Mouse (Mus musculus): ENCODE data around the gene Cc2d1b. TPM values are rescaled to one million over a fixed set of nuclear protein-coding genes. Genes with fewer than 3 reads are reported as not detected.

The Cc2d1b gene
- polyA plus RNA-seq, 1 experiment, result not detected

DNA sequence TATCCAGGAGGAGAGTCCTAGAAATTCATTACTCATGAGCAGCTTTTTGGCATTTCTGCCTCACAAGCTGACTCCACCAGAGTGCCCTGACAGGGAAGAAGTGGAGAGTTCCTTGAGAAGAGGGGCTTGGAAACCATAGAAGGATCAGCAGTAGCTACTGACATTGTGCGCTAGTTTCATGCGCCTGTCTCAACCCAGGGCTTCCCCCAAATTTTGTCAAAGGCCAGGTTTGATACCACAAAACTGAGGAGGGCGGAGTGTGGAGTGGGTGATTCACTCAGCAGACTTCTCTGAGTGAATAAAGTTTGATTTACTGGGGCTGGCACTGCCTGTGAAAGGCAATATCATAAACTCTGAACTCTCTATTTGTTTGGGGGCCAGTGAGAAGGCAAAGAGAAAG, 11.1 kb upstream of the Cc2d1b start:
- TF ChIP-seq CTCF (IDR thresholded peaks at IDR 0.05; ENCODE audit: insufficient read depth, low read depth, low read length) (no peak), POLR2A (IDR thresholded peaks at IDR 0.05; ENCODE audit: insufficient read depth, low read depth, low read length) (no peak)
- no peak overlapping the region for H3K27ac ChIP-seq (ENCODE audit: insufficient read depth, low read depth, low read length)
- 93% methylated on average over 3 of the region's 3 CpGs for WGBS
- no peaks in the 10 kb centered on the region for H3K4me1 ChIP-seq (ENCODE audit: control insufficient read depth, insufficient read depth, low read length)
- no peak overlapping the region for H3K4me3 ChIP-seq (ENCODE audit: insufficient read depth, low read depth, low read length)

DNA sequence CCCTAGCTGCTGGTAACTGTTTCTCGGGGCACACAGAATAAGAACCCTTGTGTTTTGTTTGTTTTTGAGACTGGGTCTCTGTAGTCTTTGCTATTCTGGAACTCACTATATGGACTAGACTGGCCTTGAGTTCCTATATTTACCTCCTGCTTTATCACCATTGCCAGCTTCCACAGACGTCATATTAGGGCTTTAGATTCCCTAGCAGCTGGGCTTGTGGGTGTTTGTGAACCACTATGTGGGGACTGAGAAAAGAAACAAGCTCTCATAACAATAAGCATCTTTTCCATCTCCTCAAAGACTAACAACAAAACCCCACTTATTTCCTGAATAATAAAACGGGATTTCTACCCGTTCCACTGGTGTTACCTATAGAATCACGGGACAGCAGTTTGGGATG, 8.8 kb upstream of the Cc2d1b start:
- 83% methylated on average over 5 of the region's 5 CpGs for WGBS
- Histone ChIP-seq H3K4me3 (ENCODE audit: insufficient read depth, low read depth, low read length) (no peak overlapping the region), H3K4me1 (ENCODE audit: control insufficient read depth, insufficient read depth, low read length) (no peaks in the 10 kb centered on the region), H3K27ac (ENCODE audit: insufficient read depth, low read depth, low read length) (no peak overlapping the region)
- TF ChIP-seq CTCF (IDR thresholded peaks at IDR 0.05; ENCODE audit: insufficient read depth, low read depth, low read length) (no peak), POLR2A (IDR thresholded peaks at IDR 0.05; ENCODE audit: insufficient read depth, low read depth, low read length) (no peak)

DNA sequence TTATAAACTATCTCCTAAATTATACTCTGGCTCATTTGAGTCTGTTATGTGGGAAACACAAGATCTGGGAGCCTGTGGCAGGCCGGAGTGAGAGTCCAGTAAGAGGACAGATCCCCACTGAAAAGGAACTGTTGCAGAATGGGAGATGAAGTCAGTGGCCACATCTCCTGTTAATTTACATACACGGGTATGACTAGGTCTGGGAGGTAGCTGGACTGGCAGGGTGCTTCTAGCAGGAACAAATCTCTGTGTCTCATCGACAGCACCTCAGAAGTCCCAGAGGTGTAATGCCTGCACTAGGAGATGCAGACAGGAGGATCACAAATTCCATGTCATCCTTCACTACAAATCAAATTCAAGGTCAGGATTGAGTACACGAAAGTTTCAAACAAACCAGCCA, 1.2 kb upstream of the Cc2d1b start:
- H3K27ac ChIP-seq (ENCODE audit: insufficient read depth, low read depth, low read length), result 0 out of 2 replicates have a peak overlapping the region, but pooled peaks have one; percentile 31
- no peak overlapping the region for H3K4me3 ChIP-seq (ENCODE audit: insufficient read depth, low read depth, low read length)
- 68% methylated on average over 4 of the region's 4 CpGs for WGBS
- TF ChIP-seq CTCF (IDR thresholded peaks at IDR 0.05; ENCODE audit: insufficient read depth, low read depth, low read length) (no peak), POLR2A (IDR thresholded peaks at IDR 0.05; ENCODE audit: insufficient read depth, low read depth, low read length) (no peak)
- H3K4me1 ChIP-seq (ENCODE audit: control insufficient read depth, insufficient read depth, low read length), result peaks cover 10% of the 10 kb centered on the region

DNA sequence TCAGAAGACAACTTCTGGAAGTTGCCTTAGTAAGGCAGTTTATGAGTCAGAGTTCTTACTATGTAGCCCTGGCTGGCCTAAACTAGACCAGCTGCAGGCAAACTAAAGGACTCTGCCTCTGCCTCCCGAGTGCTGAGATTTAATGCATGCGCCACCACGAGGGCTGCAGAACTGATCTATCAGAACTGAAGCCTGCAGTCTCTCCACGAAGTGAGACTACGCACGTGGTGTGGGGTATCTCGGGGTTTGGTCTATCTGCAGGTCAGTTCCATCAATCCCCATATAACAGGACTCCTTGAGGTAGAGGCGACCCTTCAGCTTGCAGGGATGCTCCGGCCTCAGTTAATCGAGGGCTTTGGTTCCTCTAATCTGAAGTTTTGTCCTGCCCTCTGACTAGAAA, 575 bp upstream of the Cc2d1b start:
- no peak for TF ChIP-seq POLR2A (IDR thresholded peaks at IDR 0.05; ENCODE audit: insufficient read depth, low read depth, low read length)
- WGBS, result under 1% methylated on average over 10 of the region's 10 CpGs
- H3K27ac ChIP-seq (ENCODE audit: insufficient read depth, low read depth, low read length), result peak overlapping the region; percentile 31; the same call in 1 of the 2 replicates
- peak overlapping the region; percentile 80 for H3K4me3 ChIP-seq (ENCODE audit: insufficient read depth, low read depth, low read length)
- H3K4me1 ChIP-seq (ENCODE audit: control insufficient read depth, insufficient read depth, low read length), result peaks cover 10% of the 10 kb centered on the region

DNA sequence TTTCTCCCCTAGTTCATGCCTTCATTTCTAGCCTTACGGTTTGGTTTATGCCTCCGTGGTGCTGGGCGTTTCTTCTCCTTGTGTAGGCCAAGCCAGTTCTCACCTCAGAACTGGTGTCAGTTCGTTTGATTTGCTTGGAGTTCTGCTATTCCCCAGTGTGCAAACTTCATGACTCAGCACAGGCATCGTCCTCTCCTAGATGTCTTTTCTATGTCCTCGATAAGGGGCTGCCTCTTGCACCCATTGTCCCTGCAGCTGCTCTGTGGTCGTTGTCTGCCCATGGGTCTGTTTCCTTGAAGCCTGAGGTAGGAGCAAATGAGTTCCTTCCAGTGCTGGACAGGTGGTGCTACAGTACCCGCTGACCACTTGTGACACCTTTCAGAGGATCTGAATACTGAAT, 796 bp downstream of the Cc2d1b start:
- H3K27ac ChIP-seq (ENCODE audit: insufficient read depth, low read depth, low read length), result peak overlapping the region; percentile 35
- H3K4me1 ChIP-seq (ENCODE audit: control insufficient read depth, insufficient read depth, low read length), result peaks cover 10% of the 10 kb centered on the region
- 8% methylated on average over 8 of the region's 8 CpGs for whole genome bisulfite sequencing
- TF ChIP-seq CTCF (IDR thresholded peaks at IDR 0.05; ENCODE audit: insufficient read depth, low read depth, low read length), result no peak
- no peak for TF ChIP-seq POLR2A (IDR thresholded peaks at IDR 0.05; ENCODE audit: insufficient read depth, low read depth, low read length)
- peak overlapping the region; percentile 80 for H3K4me3 ChIP-seq (ENCODE audit: insufficient read depth, low read depth, low read length)

DNA sequence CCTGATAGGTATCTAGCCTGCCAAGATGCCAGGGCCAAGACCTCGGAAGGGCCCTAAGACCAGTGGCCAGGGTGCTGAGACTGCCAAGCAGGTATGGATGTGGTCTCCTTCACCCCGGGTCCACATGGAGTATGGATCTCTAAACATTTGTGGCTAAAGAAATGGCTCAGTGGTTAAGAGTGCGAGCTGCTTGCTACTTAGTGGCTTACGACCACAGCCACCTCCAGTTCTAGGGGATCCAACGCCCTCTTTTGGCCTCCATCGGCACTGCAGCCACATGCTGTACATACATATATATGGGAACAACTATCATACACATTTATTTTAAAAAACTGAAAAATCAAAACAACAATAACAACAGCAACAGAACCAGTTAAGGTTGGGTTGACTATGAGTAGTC, 1.8 kb downstream of the Cc2d1b start:
- TF ChIP-seq POLR2A (IDR thresholded peaks at IDR 0.05; ENCODE audit: insufficient read depth, low read depth, low read length), result no peak
- TF ChIP-seq CTCF (IDR thresholded peaks at IDR 0.05; ENCODE audit: insufficient read depth, low read depth, low read length), result no peak
- Histone ChIP-seq H3K4me3 (ENCODE audit: insufficient read depth, low read depth, low read length) (no peak overlapping the region), H3K4me1 (ENCODE audit: control insufficient read depth, insufficient read depth, low read length) (peaks cover 10% of the 10 kb centered on the region), H3K27ac (ENCODE audit: insufficient read depth, low read depth, low read length) (no peak overlapping the region)
- 98% methylated on average over 6 of the region's 6 CpGs for WGBS

DNA sequence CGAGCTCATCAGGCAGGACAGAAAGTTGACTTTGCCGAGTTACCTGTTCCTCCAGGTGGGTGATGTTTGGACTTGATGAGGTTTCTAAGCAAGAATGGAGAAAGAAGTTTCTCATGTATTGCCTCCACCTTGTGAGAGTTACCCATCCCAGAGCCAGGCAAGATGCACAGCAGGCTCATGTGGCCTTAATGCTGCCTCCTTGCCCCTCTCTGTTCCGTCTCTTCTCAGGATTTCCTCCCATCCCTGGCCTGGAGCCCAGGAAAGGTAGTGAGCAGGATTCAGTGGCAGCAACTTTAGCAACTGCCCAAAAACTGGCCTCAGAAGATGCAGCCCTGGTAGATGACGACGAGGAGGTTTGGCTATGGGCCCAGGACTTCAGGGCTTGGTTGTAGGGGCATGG, 7.3 kb downstream of the Cc2d1b start:
- Histone ChIP-seq H3K4me1 (ENCODE audit: control insufficient read depth, insufficient read depth, low read length) (no peaks in the 10 kb centered on the region), H3K4me3 (ENCODE audit: insufficient read depth, low read depth, low read length) (no peak overlapping the region), H3K27ac (ENCODE audit: insufficient read depth, low read depth, low read length) (no peak overlapping the region)
- TF ChIP-seq CTCF (IDR thresholded peaks at IDR 0.05; ENCODE audit: insufficient read depth, low read depth, low read length), result no peak
- TF ChIP-seq POLR2A (IDR thresholded peaks at IDR 0.05; ENCODE audit: insufficient read depth, low read depth, low read length), result no peak
- 81% methylated on average over 5 of the region's 5 CpGs for WGBS

DNA sequence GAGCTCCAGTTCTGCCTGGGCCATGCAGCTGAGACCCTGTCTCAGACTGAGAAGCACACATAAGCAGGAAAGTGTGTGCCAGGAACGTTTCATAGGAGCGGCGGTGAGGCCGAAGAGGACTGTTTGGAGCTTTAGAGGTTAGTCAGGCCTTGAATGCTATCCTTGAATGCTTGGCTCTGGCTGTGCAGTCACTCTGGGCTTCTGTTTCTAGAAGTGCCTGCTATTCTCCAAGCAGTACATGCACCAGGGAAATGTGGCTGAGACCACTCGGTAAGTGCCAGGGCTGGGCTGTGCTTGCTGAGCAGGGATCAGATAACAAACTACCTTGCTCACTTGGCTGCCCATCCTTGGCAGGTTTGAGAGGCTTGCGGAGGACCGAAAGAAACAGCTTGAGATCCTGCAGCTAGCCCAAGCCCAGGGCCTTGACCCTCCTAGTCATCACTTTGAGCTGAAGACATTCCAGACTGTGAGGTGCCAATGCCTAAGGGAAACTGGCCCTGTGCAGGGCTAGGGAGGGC, 9.7 kb downstream of the Cc2d1b start:
- H3K4me1 ChIP-seq (ENCODE audit: control insufficient read depth, insufficient read depth, low read length), result no peaks in the 10 kb centered on the region
- WGBS, result 84% methylated on average over 7 of the region's 7 CpGs
- TF ChIP-seq POLR2A (IDR thresholded peaks at IDR 0.05; ENCODE audit: insufficient read depth, low read depth, low read length) (no peak), CTCF (IDR thresholded peaks at IDR 0.05; ENCODE audit: insufficient read depth, low read depth, low read length) (no peak)

DNA sequence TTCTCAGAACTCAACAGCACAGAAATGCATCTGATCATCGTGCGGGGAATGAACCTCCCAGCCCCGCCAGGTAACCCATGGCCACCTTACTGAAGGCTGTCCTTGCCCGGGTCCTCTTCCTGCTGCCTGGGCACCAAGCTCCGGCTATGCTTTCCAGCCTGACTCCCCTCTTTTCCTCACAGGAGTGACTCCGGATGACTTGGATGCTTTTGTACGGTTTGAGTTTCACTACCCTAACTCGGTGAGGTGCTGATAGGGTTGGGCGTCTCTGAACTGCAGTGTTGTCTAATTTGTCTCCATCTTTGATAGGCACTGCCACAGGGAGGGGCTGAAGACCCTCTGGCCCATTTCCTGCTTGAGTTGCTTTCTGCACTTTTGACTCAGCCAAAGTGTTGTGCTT, 10.4 kb downstream of the Cc2d1b start:
- 91% methylated on average over 9 of the region's 9 CpGs for WGBS
- Histone ChIP-seq H3K27ac (ENCODE audit: insufficient read depth, low read depth, low read length) (no peak overlapping the region), H3K4me3 (ENCODE audit: insufficient read depth, low read depth, low read length) (no peak overlapping the region), H3K4me1 (ENCODE audit: control insufficient read depth, insufficient read depth, low read length) (no peaks in the 10 kb centered on the region)
- no peak for TF ChIP-seq POLR2A (IDR thresholded peaks at IDR 0.05; ENCODE audit: insufficient read depth, low read depth, low read length)
- no peak for TF ChIP-seq CTCF (IDR thresholded peaks at IDR 0.05; ENCODE audit: insufficient read depth, low read depth, low read length)

More for the DNA sequence above, 9.7 kb downstream of the Cc2d1b start:
- no peak overlapping the region for H3K4me3 ChIP-seq (ENCODE audit: insufficient read depth, low read depth, low read length)
- no peak overlapping the region for H3K27ac ChIP-seq (ENCODE audit: insufficient read depth, low read depth, low read length)

DNA sequence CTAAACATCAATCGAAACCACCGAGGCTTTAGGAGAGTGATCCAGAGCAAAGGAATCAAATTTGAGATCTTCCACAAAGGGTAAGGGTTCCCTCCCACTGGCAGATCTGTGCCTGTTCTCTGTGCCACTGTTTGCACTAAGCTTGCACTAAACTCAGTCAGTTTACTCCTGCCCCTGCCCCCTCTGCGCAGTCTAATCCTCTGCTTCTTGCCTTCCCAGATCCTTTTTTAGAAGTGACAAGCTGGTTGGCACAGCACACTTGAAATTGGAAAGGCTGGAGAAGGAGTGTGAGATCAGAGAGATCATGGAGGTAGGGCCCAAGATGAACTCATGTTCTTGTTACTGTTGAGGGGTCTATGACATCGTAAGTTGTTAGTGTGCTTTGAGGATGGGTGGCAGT, 11.9 kb downstream of the Cc2d1b start:
- no peak overlapping the region for H3K4me3 ChIP-seq (ENCODE audit: insufficient read depth, low read depth, low read length)
- H3K4me1 ChIP-seq (ENCODE audit: control insufficient read depth, insufficient read depth, low read length), result no peaks in the 10 kb centered on the region
- 85% methylated on average over 4 of the region's 4 CpGs for WGBS
- H3K27ac ChIP-seq (ENCODE audit: insufficient read depth, low read depth, low read length), result no peak overlapping the region
- TF ChIP-seq CTCF (IDR thresholded peaks at IDR 0.05; ENCODE audit: insufficient read depth, low read depth, low read length) (no peak), POLR2A (IDR thresholded peaks at IDR 0.05; ENCODE audit: insufficient read depth, low read depth, low read length) (no peak)

Measured in olfactory bulb, adult 2 months (tissue).